Mouse (Mus musculus): ENCODE data around the gene Olfr857.
"Not testable (repeated sequence)": the region's sequence is repeated elsewhere in the genome, so short reads cannot be mapped to it uniquely, and the experiment has no call there.

Gene Olfr857

GRCm38 (mm10) chr9:19709133-19709532 lies at the start of gene Olfr857:
Gene Olfr857, plus strand, starts transcription at chr9:19709433.
- no peak for DNase-seq (ENCODE audit: low spot score in 2 of 2)

DNA sequence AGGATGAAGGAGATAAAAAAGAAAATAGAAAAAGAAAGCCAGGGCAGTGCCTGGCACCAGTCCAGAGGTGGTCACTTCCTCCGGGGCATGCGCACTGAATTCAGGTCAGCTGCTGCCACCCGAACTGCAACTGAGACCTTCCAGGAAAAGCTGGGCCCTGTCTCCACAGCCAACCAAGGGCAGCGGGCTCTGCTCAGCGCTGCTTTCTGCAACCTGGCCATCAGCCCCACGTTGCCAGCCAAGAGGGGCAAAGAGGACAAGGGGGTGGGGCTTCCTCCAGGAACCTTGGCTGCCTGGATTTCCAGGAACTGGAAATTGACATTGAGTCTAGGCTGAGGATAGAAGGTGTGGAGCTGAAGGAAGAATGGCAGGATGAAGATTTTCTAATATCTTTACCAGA lies 19.0 kb upstream of the Olfr857 start:
- no peak for DNase-seq (ENCODE audit: low spot score in 2 of 2)

GRCm38 (mm10) chr9:19691426-19691825 lies 17.8 kb upstream of the Olfr857 start:
- no peak for DNase-seq (ENCODE audit: low spot score in 2 of 2)

- DNase-seq (ENCODE audit: low spot score in 2 of 2): no peak
Measured at GRCm38 (mm10) chr9:19692430-19692829, 16.8 kb upstream of the Olfr857 start.

DNA sequence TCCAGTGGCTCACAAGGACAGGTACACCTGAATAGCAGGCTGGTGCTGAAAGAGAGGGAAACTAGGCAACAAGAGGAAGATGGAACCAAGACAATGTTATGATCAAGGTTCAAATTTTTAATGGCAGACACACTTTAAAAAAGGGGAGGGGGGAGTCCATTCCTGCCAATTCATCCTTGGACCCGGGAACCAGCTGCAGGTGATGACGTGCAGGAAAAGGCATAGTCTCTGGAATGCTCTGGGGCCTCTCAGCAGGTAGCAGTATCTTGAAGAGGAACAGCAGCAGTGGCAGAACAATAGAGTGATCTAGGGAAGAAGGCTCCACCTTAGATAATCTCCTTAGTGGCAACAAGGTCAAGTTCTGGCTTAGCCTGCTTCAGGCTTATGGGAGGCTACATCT lies 14.9 kb upstream of the Olfr857 start:
- not testable (repeated sequence) for DNase-seq (ENCODE audit: low spot score in 2 of 2)

GRCm38 (mm10) chr9:19694898-19695379 lies 14.3 kb upstream of the Olfr857 start:
- not testable (repeated sequence) for DNase-seq (ENCODE audit: low spot score in 2 of 2)

GRCm38 (mm10) chr9:19704546-19704945 lies 4.7 kb upstream of the Olfr857 start:
- not testable (repeated sequence) for DNase-seq (ENCODE audit: low spot score in 2 of 2)
